Mouse (Mus musculus): ENCODE results near the gene Mitd1.

DNA sequence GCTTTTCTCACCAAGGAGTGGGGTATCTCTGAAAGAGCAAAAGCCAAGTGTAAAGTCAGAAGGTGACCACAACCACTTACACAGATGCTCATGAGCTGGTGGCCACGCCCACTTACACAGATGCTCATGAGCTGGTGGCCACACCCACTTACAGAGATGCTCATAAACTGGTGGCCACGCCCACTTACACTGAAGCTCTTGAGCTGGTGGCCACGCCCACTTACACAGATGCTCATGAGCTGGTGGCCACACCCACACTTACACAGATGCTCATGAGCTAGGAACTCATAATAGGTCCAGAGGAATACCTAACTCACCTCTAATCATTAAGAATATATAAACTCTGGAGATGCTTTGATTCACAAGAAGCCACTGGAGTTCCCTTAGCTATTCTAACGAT lies 5.8 kb downstream of the Mitd1 start:
- TF ChIP-seq CTCF (IDR thresholded peaks at IDR 0.05 in 2 of 3, conservative IDR thresholded peaks at IDR 0.05 in 1 of 3; ENCODE audit: control insufficient read depth in 1 of 3, insufficient read depth in 1 of 3, low read depth in 2 of 3, low read length in 3 of 3, poor library complexity in 1 of 3, severe bottlenecking in 1 of 3) (no peak), RCOR1 (IDR thresholded peaks at IDR 0.05; ENCODE audit: low read depth, low read length) (no peak), ZC3H11A (IDR thresholded peaks at IDR 0.05; ENCODE audit: low read depth, low read length) (no peak), POLR2A (IDR thresholded peaks at IDR 0.05; ENCODE audit: control insufficient read depth in 1 of 2, insufficient read depth in 1 of 2, low read depth in 1 of 2, low read length in 2 of 2, poor library complexity in 1 of 2) (no peak), E2F4 (IDR thresholded peaks at IDR 0.05; ENCODE audit: borderline replicate concordance, low read depth, low read length) (no peak), EP300 (IDR thresholded peaks at IDR 0.05; ENCODE audit: low read depth in 1 of 2, low read length in 2 of 2) (no peak), GATA1 (IDR thresholded peaks at IDR 0.05; ENCODE audit: low read depth, low read length) (no peak), USF2 (IDR thresholded peaks at IDR 0.05; ENCODE audit: borderline replicate concordance in 1 of 2, insufficient read depth in 1 of 2, low read depth in 1 of 2, low read length in 2 of 2) (no peak), TCF12 (IDR thresholded peaks at IDR 0.05; ENCODE audit: low read depth, low read length) (no peak), MYC (IDR thresholded peaks at IDR 0.05; ENCODE audit: low read depth, low read length) (no peak)

Measured in MEL (cell line).